Mouse (Mus musculus): ENCODE results near the gene Peak1. TPM values are rescaled to one million over a fixed set of nuclear protein-coding genes. Genes with fewer than 3 reads are reported as not detected.

Gene Peak1
- polyA plus RNA-seq, 1 experiment, result 14.4 TPM

GRCm38 (mm10) chr9:56218860-56219259 is 199.0 kb downstream of the Peak1 start:
- no peaks in the 10 kb centered on the region for H3K36me3 ChIP-seq (ENCODE audit: control insufficient read depth, insufficient read depth)
- H3ac ChIP-seq (ENCODE audit: control insufficient read depth, insufficient read length, low read depth), result no peak overlapping the region
- TF ChIP-seq MAX (IDR thresholded peaks at IDR 0.05), result no peak
- TF ChIP-seq CEBPB (IDR thresholded peaks at IDR 0.05; ENCODE audit: low read depth), result no peak
- TF ChIP-seq MYOD1 (IDR thresholded peaks at IDR 0.05; ENCODE audit: control insufficient read depth, insufficient read length, low read depth), result no peak
- no peak for TF ChIP-seq CTCF (IDR thresholded peaks at IDR 0.05; ENCODE audit: control insufficient read depth, insufficient read depth, insufficient read length)
- no peak for TF ChIP-seq MYOG (IDR thresholded peaks at IDR 0.05; ENCODE audit: control insufficient read depth, extremely low read depth, insufficient read length)
- no peak for TF ChIP-seq USF1 (IDR thresholded peaks at IDR 0.05; ENCODE audit: low read depth)
- no peak overlapping the region for H3K4me3 ChIP-seq (ENCODE audit: insufficient read depth, poor library complexity, severe bottlenecking)
- peaks cover 2% of the 10 kb centered on the region for H3K79me3 ChIP-seq (ENCODE audit: low read depth)
- H3K27me3 ChIP-seq (ENCODE audit: control insufficient read depth, insufficient read depth, insufficient read length), result no peaks in the 10 kb centered on the region
- no peaks in the 10 kb centered on the region for H3K79me2 ChIP-seq (ENCODE audit: control insufficient read depth, insufficient read depth)

GRCm38 (mm10) chr9:56218043-56218442 is 199.8 kb downstream of the Peak1 start:
- no peaks in the 10 kb centered on the region for H3K36me3 ChIP-seq (ENCODE audit: control insufficient read depth, insufficient read depth)
- H3K27me3 ChIP-seq (ENCODE audit: control insufficient read depth, insufficient read depth, insufficient read length), result no peaks in the 10 kb centered on the region
- H3ac ChIP-seq (ENCODE audit: control insufficient read depth, insufficient read length, low read depth), result no peak overlapping the region
- peaks cover 2% of the 10 kb centered on the region for H3K79me3 ChIP-seq (ENCODE audit: low read depth)
- H3K4me3 ChIP-seq (ENCODE audit: insufficient read depth, poor library complexity, severe bottlenecking), result no peak overlapping the region
- no peaks in the 10 kb centered on the region for H3K79me2 ChIP-seq (ENCODE audit: control insufficient read depth, insufficient read depth)
- TF ChIP-seq CEBPB (IDR thresholded peaks at IDR 0.05; ENCODE audit: low read depth) (no peak), MAX (IDR thresholded peaks at IDR 0.05) (no peak), MYOD1 (IDR thresholded peaks at IDR 0.05; ENCODE audit: control insufficient read depth, insufficient read length, low read depth) (no peak)

GRCm38 (mm10) chr9:56217386-56217785 is 200.5 kb downstream of the Peak1 start:
- Histone ChIP-seq H3K36me3 (ENCODE audit: control insufficient read depth, insufficient read depth) (no peaks in the 10 kb centered on the region), H3K79me2 (ENCODE audit: control insufficient read depth, insufficient read depth) (no peaks in the 10 kb centered on the region), H3K4me3 (ENCODE audit: insufficient read depth, poor library complexity, severe bottlenecking) (no peak overlapping the region), H3K27me3 (ENCODE audit: control insufficient read depth, insufficient read depth, insufficient read length) (no peaks in the 10 kb centered on the region), H3K79me3 (ENCODE audit: low read depth) (peaks cover 2% of the 10 kb centered on the region), H3ac (ENCODE audit: control insufficient read depth, insufficient read length, low read depth) (no peak overlapping the region)
- no peak for TF ChIP-seq MAX (IDR thresholded peaks at IDR 0.05)
- TF ChIP-seq FOSL1 (IDR thresholded peaks at IDR 0.05; ENCODE audit: insufficient read depth, low read length, poor library complexity, severe bottlenecking), result no peak
- no peak for TF ChIP-seq CEBPB (IDR thresholded peaks at IDR 0.05; ENCODE audit: low read depth)
- no peak for TF ChIP-seq MYOG (IDR thresholded peaks at IDR 0.05; ENCODE audit: control insufficient read depth, extremely low read depth, insufficient read length)

GRCm38 (mm10) chr9:56213451-56214291 is 204.2 kb downstream of the Peak1 start:
- TF ChIP-seq CEBPB (IDR thresholded peaks at IDR 0.05; ENCODE audit: low read depth) (no peak), CTCF (IDR thresholded peaks at IDR 0.05; ENCODE audit: control insufficient read depth, insufficient read depth, insufficient read length) (peak; percentile 36)
- H3K27me3 ChIP-seq (ENCODE audit: control insufficient read depth, insufficient read depth, insufficient read length), result no peaks in the 10 kb centered on the region
- H3K79me2 ChIP-seq (ENCODE audit: control insufficient read depth, insufficient read depth), result no peaks in the 10 kb centered on the region

GRCm38 (mm10) chr9:56208817-56209216 is 209.1 kb downstream of the Peak1 start:
- TF ChIP-seq USF1 (IDR thresholded peaks at IDR 0.05; ENCODE audit: low read depth), result peak; percentile 18
- no peak for TF ChIP-seq FOSL1 (IDR thresholded peaks at IDR 0.05; ENCODE audit: insufficient read depth, low read length, poor library complexity, severe bottlenecking)
- Histone ChIP-seq H3K4me3 (ENCODE audit: insufficient read depth, poor library complexity, severe bottlenecking) (no peak overlapping the region), H3K27me3 (ENCODE audit: control insufficient read depth, insufficient read depth, insufficient read length) (no peaks in the 10 kb centered on the region), H3K36me3 (ENCODE audit: control insufficient read depth, insufficient read depth) (peaks cover 13% of the 10 kb centered on the region), H3K79me2 (ENCODE audit: control insufficient read depth, insufficient read depth) (no peaks in the 10 kb centered on the region), H3K79me3 (ENCODE audit: low read depth) (no peaks in the 10 kb centered on the region), H3ac (ENCODE audit: control insufficient read depth, insufficient read length, low read depth) (no peak overlapping the region)

More at GRCm38 (mm10) chr9:56213451-56214291, 204.2 kb downstream of the Peak1 start:
- Histone ChIP-seq H3ac (ENCODE audit: control insufficient read depth, insufficient read length, low read depth) (no peak overlapping the region), H3K36me3 (ENCODE audit: control insufficient read depth, insufficient read depth) (peaks cover 5% of the 10 kb centered on the region), H3K4me3 (ENCODE audit: insufficient read depth, poor library complexity, severe bottlenecking) (no peak overlapping the region), H3K79me3 (ENCODE audit: low read depth) (no peaks in the 10 kb centered on the region)

GRCm38 (mm10) chr9:56207516-56207915 is 210.4 kb downstream of the Peak1 start:
- peaks cover 13% of the 10 kb centered on the region for H3K36me3 ChIP-seq (ENCODE audit: control insufficient read depth, insufficient read depth)
- H3K27me3 ChIP-seq (ENCODE audit: control insufficient read depth, insufficient read depth, insufficient read length), result no peaks in the 10 kb centered on the region
- H3ac ChIP-seq (ENCODE audit: control insufficient read depth, insufficient read length, low read depth), result no peak overlapping the region
- no peaks in the 10 kb centered on the region for H3K79me2 ChIP-seq (ENCODE audit: control insufficient read depth, insufficient read depth)
- H3K4me3 ChIP-seq (ENCODE audit: insufficient read depth, poor library complexity, severe bottlenecking), result no peak overlapping the region
- TF ChIP-seq MYOD1 (IDR thresholded peaks at IDR 0.05; ENCODE audit: control insufficient read depth, insufficient read length, low read depth) (no peak), FOSL1 (IDR thresholded peaks at IDR 0.05; ENCODE audit: insufficient read depth, low read length, poor library complexity, severe bottlenecking) (no peak), CEBPB (IDR thresholded peaks at IDR 0.05; ENCODE audit: low read depth) (no peak), MAX (IDR thresholded peaks at IDR 0.05) (no peak), USF1 (IDR thresholded peaks at IDR 0.05; ENCODE audit: low read depth) (no peak), MYOG (IDR thresholded peaks at IDR 0.05; ENCODE audit: control insufficient read depth, extremely low read depth, insufficient read length) (no peak), CTCF (IDR thresholded peaks at IDR 0.05; ENCODE audit: control insufficient read depth, insufficient read depth, insufficient read length) (no peak)
- no peaks in the 10 kb centered on the region for H3K79me3 ChIP-seq (ENCODE audit: low read depth)

Measured in C2C12 (cell line).